ENCODE assay signal across 16 mouse cellular contexts in genomic region chr13:31622371-31622770, GRCm38 (mm10). TPM values are rescaled to one million over a fixed set of nuclear protein-coding genes. Genes with fewer than 3 reads are reported as not detected.
"Had no signal": no experiment of that assay in that cellular context is flagged by ENCODE, and none has a peak within 500 bp of the region (broad histone marks: within the 10 kb centered on the region; RNA-seq: fewer than 3 reads in every experiment).

No protein-coding gene starts in this region.

- H3K4me3 ChIP-seq: limb, embryonic 15.5 days; liver, embryonic 12.5 days; midbrain, embryonic 10.5 days; midbrain, embryonic 15.5 days; neural tube, embryonic 13.5 days had no signal

- ATAC-seq: liver, embryonic 12.5 days; midbrain, embryonic 15.5 days had no signal

- H3K9me3 ChIP-seq: limb, embryonic 15.5 days; liver, embryonic 12.5 days; midbrain, embryonic 10.5 days; midbrain, embryonic 15.5 days; neural tube, embryonic 13.5 days had no signal

- H3K36me3 ChIP-seq: limb, embryonic 15.5 days; liver, embryonic 12.5 days; midbrain, embryonic 10.5 days; midbrain, embryonic 15.5 days; neural tube, embryonic 13.5 days had no signal

- H3K9ac ChIP-seq: limb, embryonic 15.5 days; liver, embryonic 12.5 days; lung, embryonic 14.5 days; midbrain, embryonic 15.5 days; neural tube, embryonic 13.5 days had no signal

- DNase-seq: kidney, adult 11 months; kidney, adult 9 months; kidney, postnatal 36 days; layer of hippocampus, adult 9-11 months; left cerebral cortex, postnatal 4 days; lung, embryonic 14.5 days; right cerebral cortex, adult 18-20 months; right cerebral cortex, postnatal 25 days; thymus, adult 18-20 months; thymus, postnatal 14 days had no signal

- H3K4me2 ChIP-seq: limb, embryonic 15.5 days; liver, embryonic 12.5 days; midbrain, embryonic 15.5 days; neural tube, embryonic 13.5 days had no signal

- H3K27ac ChIP-seq: kidney, postnatal 0 days; limb, embryonic 15.5 days; liver, embryonic 12.5 days; midbrain, embryonic 10.5 days; midbrain, embryonic 15.5 days; neural tube, embryonic 13.5 days had no signal

RNA-seq across cellular contexts. Expression of gene Foxf2, which starts 3.2 kb away (rescaled TPM):
- polyA plus RNA-seq: kidney, postnatal 0 days had no signal
